Mouse (Mus musculus) T-helper 2 cell (primary cell): Measurements from ENCODE around the gene Chd4.

ENCODE experiments used
- in situ Hi-C: fragments of 300-600 bp; cut with MboI, MseI; formaldehyde crosslinking; loops from one replicate; pipeline ENCODE4 v1.15.1; 2025; ENCODE audit warnings: high pct_unique_total_duplicates

Gene Chd4

DNA sequence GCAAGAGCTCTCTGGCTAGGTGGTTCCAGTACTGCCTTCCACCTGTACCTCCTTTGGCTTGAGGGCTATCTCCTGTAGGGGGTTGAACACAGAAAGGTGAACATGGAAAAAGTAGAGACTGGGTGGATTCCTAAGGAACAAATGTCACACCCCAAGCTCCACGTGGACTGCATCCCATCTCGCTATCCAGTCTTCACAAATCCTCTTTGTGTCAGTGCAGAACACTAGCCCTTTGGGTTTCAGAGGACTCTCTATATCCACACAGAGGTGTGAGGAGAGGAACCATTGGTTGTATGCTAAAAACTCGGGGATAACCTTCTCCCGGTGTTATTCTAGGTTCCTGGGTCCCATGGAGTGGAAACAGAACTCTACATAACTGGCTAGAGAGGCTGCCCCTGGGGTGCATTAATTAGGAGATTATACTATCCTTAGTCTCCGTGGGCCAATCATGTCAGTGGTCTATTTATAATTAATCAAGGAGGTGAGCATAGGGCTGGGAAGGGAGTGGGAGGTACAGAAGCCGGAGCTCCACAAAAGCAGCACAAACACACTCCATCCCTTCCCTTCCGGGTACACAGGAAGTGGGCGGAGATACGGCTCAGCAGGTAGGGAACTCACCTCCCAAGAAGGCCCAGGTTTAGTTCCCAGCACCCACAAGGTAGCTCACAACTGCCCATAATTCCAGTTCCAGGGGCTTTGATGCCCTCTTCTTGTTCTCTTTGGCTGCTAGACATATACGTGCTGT, 5.3 kb upstream of the Chd4 start:
- in situ Hi-C loops: no loop called here

- in situ Hi-C loops: no loop called here
Measured at GRCm38 (mm10) chr6:125092372-125092771, 3.4 kb upstream of the Chd4 start.

- in situ Hi-C loops: no loop called here
Measured at GRCm38 (mm10) chr6:125094843-125095242, 938 bp upstream of the Chd4 start.

- in situ Hi-C loops: no loop called here
Measured at GRCm38 (mm10) chr6:125096279-125096596, 457 bp downstream of the Chd4 start.

GRCm38 (mm10) chr6:125096597-125097345, 990 bp downstream of the Chd4 start:
- in situ Hi-C loops: no loop called here

DNA sequence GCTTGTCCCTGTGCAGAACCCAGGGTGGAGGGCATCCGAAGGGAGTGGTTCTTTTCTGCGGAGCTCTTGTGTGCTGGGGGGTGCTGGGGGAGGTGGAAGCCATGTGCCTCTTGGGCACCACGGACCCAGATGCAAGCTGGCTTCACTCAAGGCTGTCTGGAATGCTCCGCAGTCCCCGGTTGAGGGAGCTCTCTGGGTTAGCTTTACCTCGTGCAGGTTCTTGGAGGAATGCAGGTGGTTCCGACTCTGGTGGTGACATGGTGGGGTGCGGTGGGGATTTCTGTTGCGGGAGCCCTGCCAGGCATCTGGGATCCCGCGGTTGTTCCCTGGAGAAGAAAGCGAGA, 1.5 kb downstream of the Chd4 start:
- in situ Hi-C loops: no loop called here

DNA sequence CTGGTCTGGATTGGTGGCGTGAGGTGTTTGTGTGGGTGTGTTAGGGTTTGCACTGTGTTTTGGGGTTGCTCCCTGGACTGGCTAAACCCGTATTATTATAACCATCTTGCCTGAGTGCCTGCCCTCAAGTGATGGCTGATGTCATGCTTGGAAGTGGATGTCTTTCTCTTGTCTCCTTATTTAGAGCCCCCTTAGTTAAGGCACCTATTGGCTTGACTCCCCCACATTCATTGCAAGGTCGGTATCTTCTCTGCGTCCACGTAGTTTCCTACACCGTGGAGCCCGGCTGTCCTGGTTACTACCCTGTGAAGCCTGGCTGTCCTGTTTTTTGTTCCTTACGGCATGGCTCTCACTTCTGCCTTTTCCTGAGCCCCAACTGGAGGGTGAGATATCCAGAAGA, 2.2 kb downstream of the Chd4 start:
- in situ Hi-C loops: no loop called here

DNA sequence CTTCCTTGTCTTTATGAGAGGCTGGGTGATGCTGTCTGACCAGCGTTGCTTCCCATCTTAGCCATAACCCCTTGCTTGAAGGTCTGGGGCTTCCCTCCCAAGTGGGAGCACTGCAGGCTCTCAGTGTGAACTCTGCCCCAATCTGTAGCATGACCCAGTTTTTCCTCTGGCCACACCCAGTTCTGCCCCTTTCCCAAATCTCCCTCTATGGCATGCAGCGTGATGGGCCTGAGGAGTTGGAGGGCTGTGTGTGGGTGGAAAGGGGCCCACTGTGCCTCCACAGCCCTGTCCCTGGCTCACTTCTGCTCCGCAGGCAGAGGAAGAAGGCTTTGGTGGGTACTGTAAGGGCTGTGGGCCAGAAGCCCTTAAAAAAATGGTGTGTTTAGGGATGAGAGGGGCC, 2.7 kb downstream of the Chd4 start:
- in situ Hi-C loops: no loop called here

GRCm38 (mm10) chr6:125099421-125099971, 3.7 kb downstream of the Chd4 start:
- in situ Hi-C loops: no loop called here

DNA sequence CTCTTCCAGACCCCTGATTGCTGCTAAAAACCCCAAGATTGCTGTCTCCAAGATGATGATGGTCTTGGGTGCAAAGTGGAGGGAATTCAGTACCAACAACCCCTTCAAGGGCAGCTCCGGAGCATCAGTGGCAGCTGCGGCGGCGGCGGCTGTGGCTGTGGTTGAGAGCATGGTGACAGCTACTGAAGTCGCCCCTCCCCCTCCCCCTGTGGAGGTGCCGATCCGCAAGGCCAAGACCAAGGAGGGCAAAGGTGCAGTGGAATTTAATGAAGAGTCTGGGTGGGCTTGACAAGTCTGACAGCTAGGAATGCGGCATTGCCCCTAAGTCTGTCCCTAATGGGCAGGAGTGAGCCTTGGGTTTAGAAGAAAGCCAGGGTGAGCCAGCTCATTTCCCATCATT, 5.7 kb downstream of the Chd4 start:
- in situ Hi-C loops: loop anchor here (5.0 kb wide), 1 partner anchor 36 kb away; no protein-coding TSS in a partner anchor

DNA sequence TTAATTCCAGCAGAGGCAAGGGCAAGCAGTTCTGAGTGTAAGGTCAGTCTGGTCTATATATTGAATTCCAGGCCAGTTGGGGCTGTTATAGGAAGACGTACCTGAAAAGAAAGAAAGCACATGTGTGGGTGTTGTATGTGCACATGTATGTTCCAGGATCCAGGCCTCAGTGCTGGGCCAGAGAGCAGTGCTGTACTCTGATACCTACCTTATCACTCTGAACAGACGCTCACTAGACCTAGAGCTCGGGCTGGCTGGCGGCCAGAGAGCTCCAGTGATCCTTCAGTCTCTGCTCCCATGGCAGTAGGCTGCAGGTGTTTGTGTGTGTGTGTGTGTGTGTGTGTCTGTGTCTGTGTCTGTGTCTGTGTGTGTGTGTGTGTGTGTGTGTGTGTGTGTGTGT, 8.4 kb downstream of the Chd4 start:
- in situ Hi-C loops: loop anchor here (5.0 kb wide), 1 partner anchor 33 kb away; no protein-coding TSS in a partner anchor

DNA sequence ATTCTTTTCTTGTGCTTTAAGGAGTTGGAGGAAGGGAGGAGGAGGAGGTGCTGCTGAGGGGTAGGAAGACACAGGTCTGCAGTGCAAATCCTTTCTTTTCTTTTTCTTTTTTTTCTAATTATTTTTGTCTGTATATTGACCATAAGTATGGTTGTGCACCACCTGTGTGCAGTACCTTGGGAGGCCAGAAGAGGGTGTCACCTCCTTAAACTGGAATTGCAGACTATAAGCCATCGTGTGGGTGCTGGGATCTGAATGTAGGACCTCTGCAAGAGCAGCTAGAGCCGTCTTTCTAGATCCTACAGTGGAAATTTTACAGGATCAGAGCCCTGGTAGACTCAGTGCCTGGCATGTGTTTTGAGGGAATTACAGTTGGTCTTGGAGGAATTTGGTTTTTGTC, 11.9 kb downstream of the Chd4 start:
- in situ Hi-C loops: no loop called here

- in situ Hi-C loops: no loop called here
Measured at GRCm38 (mm10) chr6:125109371-125109770, 13.6 kb downstream of the Chd4 start.

- in situ Hi-C loops: no loop called here
Measured at GRCm38 (mm10) chr6:125110927-125111326, 15.1 kb downstream of the Chd4 start.

DNA sequence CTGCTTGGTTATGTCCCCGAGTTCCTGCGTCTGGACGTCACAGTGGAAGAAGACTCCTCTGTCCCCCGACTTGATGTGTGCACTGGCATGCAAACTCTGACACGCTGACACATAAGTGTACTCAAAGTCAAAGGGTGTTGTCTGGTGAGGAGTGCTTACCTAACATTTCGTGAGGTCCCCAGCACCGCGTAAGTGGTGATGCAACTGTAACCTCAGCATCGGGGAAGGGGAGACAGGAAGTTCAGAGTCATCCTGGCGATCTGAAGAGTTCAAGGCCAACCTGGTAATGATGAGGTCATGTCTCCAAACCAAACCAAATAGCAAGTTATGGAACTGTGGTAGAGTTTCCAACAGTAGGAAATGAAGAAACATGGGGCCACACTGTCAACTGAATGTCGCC, 16.8 kb downstream of the Chd4 start:
- in situ Hi-C loops: no loop called here

DNA sequence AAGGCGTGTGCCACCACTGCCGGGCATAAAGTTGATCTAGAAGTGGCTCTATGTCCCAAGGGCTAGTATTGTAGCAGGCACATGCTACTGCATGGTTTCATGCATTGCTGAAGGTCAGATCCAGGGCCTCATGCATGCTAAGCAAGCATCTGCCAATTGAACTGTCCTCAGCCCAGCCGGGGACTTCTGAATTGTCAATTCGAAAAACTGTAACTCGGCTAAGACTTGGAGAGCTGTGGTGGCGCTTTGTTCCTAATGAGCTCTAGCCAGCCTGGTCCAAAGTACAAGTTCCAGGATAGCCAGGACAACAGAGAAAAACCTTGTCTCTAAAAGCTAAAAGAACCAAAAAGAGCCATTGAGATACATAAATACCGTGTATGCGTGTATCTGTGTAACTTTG, 23.6 kb downstream of the Chd4 start:
- in situ Hi-C loops: no loop called here

GRCm38 (mm10) chr6:125128724-125129123, 32.9 kb downstream of the Chd4 start:
- in situ Hi-C loops: no loop called here

DNA sequence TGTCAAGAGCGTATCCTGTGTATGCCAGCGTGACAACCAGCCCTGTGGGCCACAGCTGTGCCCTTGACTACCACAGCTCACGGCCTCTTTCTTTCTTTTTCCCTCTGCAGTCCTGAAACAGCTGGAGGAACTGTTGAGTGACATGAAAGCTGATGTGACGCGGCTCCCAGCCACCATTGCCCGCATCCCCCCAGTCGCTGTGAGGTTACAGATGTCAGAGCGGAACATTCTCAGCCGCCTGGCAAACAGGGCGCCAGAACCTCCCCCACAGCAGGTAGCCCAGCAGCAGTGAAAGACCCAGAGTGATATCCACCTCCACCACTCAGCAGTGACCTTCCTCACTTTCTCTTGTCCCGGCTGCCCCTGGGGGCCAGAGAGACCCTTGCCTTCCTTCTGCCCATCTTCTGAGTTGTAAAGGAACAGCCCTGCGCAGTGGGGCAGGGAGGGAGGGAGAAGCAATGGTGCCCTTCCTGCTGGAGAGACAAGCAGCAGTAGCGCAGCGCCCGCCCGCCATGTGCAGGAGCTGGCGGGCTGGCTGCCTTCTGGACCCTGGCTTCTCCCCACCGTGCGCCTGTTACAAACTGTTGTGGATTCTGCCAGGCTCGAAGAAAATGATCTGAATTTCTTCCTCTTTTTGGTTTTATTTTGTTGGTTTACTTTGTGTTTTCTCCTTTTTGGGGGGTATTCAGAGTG, 34.1 kb downstream of the Chd4 start:
- in situ Hi-C loops: loop anchor here (5.0 kb wide), 1 partner anchor 102 kb away; the partner anchor contains the start of gene Tapbpl

- in situ Hi-C loops: loop anchor here (5.0 kb wide), 1 partner anchor 101 kb away; the partner anchor contains the start of gene Tapbpl
Measured at GRCm38 (mm10) chr6:125131302-125132156, 35.7 kb downstream of the Chd4 start, which contains the start of gene Nop2. Gene Nop2, plus strand, starts transcription at chr6:125131909.

DNA sequence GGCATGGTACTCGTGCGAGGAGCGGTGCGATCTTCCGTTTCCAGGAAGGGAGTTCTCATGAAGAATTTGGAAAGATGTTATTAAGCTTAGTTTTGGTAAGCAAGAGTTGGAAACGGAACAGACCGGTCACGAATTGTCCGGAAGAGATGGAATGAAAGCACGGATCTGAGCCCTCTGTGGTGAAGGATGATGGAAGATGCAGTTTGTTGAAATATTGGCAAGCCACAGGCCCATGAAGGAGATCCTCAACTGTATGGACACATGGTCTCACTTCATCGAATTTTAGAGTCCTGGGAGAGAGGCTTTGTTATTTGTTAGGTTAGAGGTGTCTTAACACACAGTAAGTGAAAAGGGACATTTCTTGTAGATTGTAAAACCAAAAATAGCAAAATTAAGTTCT, 36.7 kb downstream of the Chd4 start:
- in situ Hi-C loops: loop anchor here (5.0 kb wide), 1 partner anchor 100 kb away; the partner anchor contains the start of gene Tapbpl
